Mouse (Mus musculus) intestine, embryonic 15.5 days (tissue): ENCODE data around the gene Nrl. TPM values are rescaled to one million over a fixed set of nuclear protein-coding genes. Genes with fewer than 3 reads are reported as not detected.

Experiments
- ATAC-seq: fragments of 200-750 bp; cut with Nextera tagmentation; 2 replicates; pipeline ENCODE4 v1.8.0; 2017; ENCODE audit warnings: moderate TSS enrichment, moderate library complexity
- H3K27ac ChIP-seq: fragments of 300-500 bp; sonication (generic); 2 replicates; pipeline ENCODE4 v1.5.1; 2015; ENCODE audit warnings: mild to moderate bottlenecking, inconsistent platforms
- H3K27me3 ChIP-seq: fragments of 300-500 bp; sonication (generic); replicated peaks from 2 replicates; pipeline ENCODE4 v1.6.1; 2015; ENCODE audit warnings: inconsistent platforms
- H3K36me3 ChIP-seq: fragments of 300-500 bp; sonication (generic); 2 replicates; pipeline ENCODE4 v1.6.1; 2015; ENCODE audit warnings: inconsistent platforms
- H3K4me1 ChIP-seq: fragments of 300-500 bp; sonication (generic); replicated peaks from 2 replicates; pipeline ENCODE4 v1.6.1; 2015; ENCODE audit warnings: inconsistent platforms
- H3K4me2 ChIP-seq: fragments of 300-500 bp; sonication (generic); replicated peaks from 2 replicates; pipeline ENCODE4 v1.6.1; 2015; ENCODE audit warnings: mild to moderate bottlenecking, inconsistent platforms
- H3K4me3 ChIP-seq: fragments of 300-500 bp; sonication (generic); replicated peaks from 2 replicates; pipeline ENCODE4 v1.5.1; 2015; ENCODE audit warnings: inconsistent platforms
- H3K9ac ChIP-seq: fragments of 300-500 bp; sonication (generic); 2 replicates; pipeline ENCODE4 v1.6.1; 2015; ENCODE audit warnings: inconsistent platforms
- H3K9me3 ChIP-seq: fragments of 300-500 bp; sonication (generic); 2 replicates; pipeline ENCODE4 v1.6.1; 2016; ENCODE audit warnings: inconsistent platforms
- WGBS: fragments of 180-500 bp; shearing (Covaris S2); methylation state at CpG from one replicate; pipeline ENCODE4 v1.1.7; 2015; 5-methylcytosine and 5-hydroxymethylcytosine counted together
- polyA plus RNA-seq: library from polyadenylated mRNA; unstranded; fragments of >200 nt; fragmentation: Nextera tagmentation; extraction: Ambion mirVana; gene quantifications from 2 replicates; pipeline ENCODE4 v1.2.1, GENCODE M21; 2015

Gene Nrl
- polyA plus RNA-seq, 1 experiment from 2014 or later = not detected

GRCm38 (mm10) chr14:55520451-55521361 is 4.1 kb downstream of the Nrl start:
- peak; percentile 68 for ATAC-seq

GRCm38 (mm10) chr14:55519604-55520003 is 5.2 kb downstream of the Nrl start:
- H3K9me3 ChIP-seq = no peaks in the 10 kb centered on the region
- ATAC-seq = no peak
- peaks cover 10% of the 10 kb centered on the region for H3K4me1 ChIP-seq
- H3K27me3 ChIP-seq = peaks cover 35% of the 10 kb centered on the region
- H3K4me2 ChIP-seq = no peak overlapping the region
- H3K36me3 ChIP-seq = no peaks in the 10 kb centered on the region
- H3K4me3 ChIP-seq = no peak overlapping the region
- 63% methylated on average over 4 of the region's 4 CpGs for WGBS
- no peak overlapping the region for H3K27ac ChIP-seq
- no peak overlapping the region for H3K9ac ChIP-seq

More at GRCm38 (mm10) chr14:55520451-55521361, 4.1 kb downstream of the Nrl start:
- peaks cover 10% of the 10 kb centered on the region for H3K4me1 ChIP-seq
- H3K9ac ChIP-seq = peak overlapping the region; percentile 45
- H3K4me3 ChIP-seq = peak overlapping the region; percentile 49
- no peaks in the 10 kb centered on the region for H3K9me3 ChIP-seq
- peak overlapping the region; percentile 98 for H3K4me2 ChIP-seq
- no peak overlapping the region for H3K27ac ChIP-seq
- H3K36me3 ChIP-seq = no peaks in the 10 kb centered on the region
- under 1% methylated on average over 61 of the region's 61 CpGs for WGBS
- peaks cover 35% of the 10 kb centered on the region for H3K27me3 ChIP-seq

- Histone ChIP-seq H3K4me3 (no peak overlapping the region), H3K4me1 (peaks cover 10% of the 10 kb centered on the region), H3K9ac (no peak overlapping the region), H3K27ac (no peak overlapping the region), H3K27me3 (peaks cover 35% of the 10 kb centered on the region), H3K4me2 (no peak overlapping the region), H3K9me3 (no peaks in the 10 kb centered on the region), H3K36me3 (no peaks in the 10 kb centered on the region)
- WGBS = 44% methylated on average over 2 of the region's 2 CpGs
- no peak for ATAC-seq
These were observed 5.9 kb downstream of the Nrl start for GRCm38 (mm10) chr14:55518897-55519296.

- peaks cover 5% of the 10 kb centered on the region for H3K4me1 ChIP-seq
- H3K9me3 ChIP-seq = no peaks in the 10 kb centered on the region
- H3K9ac ChIP-seq = no peak overlapping the region
- WGBS = 92% methylated on average over 4 of the region's 4 CpGs
- H3K36me3 ChIP-seq = no peaks in the 10 kb centered on the region
- no peak overlapping the region for H3K27ac ChIP-seq
- no peak for ATAC-seq
- H3K4me3 ChIP-seq = no peak overlapping the region
- H3K27me3 ChIP-seq = peaks cover 17% of the 10 kb centered on the region
- no peak overlapping the region for H3K4me2 ChIP-seq
These were observed 8.9 kb downstream of the Nrl start for GRCm38 (mm10) chr14:55515846-55516245.

- Histone ChIP-seq H3K27ac (no peak overlapping the region), H3K27me3 (0 out of 2 replicates have a peak, but pooled peaks cover 4% of the 10 kb centered on the region), H3K4me2 (no peak overlapping the region), H3K4me1 (no peaks in the 10 kb centered on the region; the same call in 1 of the 2 replicates), H3K9me3 (no peaks in the 10 kb centered on the region), H3K36me3 (no peaks in the 10 kb centered on the region), H3K4me3 (no peak overlapping the region), H3K9ac (no peak overlapping the region)
- no peak for ATAC-seq
- 57% methylated on average over 10 of the region's 10 CpGs for WGBS
These were observed 10.9 kb downstream of the Nrl start for GRCm38 (mm10) chr14:55513927-55514326.

GRCm38 (mm10) chr14:55511037-55511436 is 13.7 kb downstream of the Nrl start:
- no peak for ATAC-seq
- H3K36me3 ChIP-seq = no peaks in the 10 kb centered on the region
- no peak overlapping the region for H3K4me3 ChIP-seq
- no peaks in the 10 kb centered on the region for H3K9me3 ChIP-seq
- 0 out of 2 replicates have a peak, but pooled peaks cover under 1% of the 10 kb centered on the region for H3K27me3 ChIP-seq
- H3K9ac ChIP-seq = no peak overlapping the region
- no peak overlapping the region for H3K4me2 ChIP-seq
- H3K27ac ChIP-seq = no peak overlapping the region
- no peaks in the 10 kb centered on the region; the same call in 1 of the 2 replicates for H3K4me1 ChIP-seq
- 56% methylated on average over 7 of the region's 7 CpGs for WGBS

- WGBS = 60% methylated on average over 18 of the region's 22 CpGs
- Histone ChIP-seq H3K9me3 (no peaks in the 10 kb centered on the region), H3K27me3 (no peaks in the 10 kb centered on the region), H3K9ac (no peak within 1 kb of the TSS), H3K4me2 (no peak within 1 kb of the TSS), H3K4me1 (no peaks in the 10 kb centered on the region; the same call in 1 of the 2 replicates), H3K36me3 (no peaks in the 10 kb centered on the region), H3K4me3 (no peak within 1 kb of the TSS), H3K27ac (no peak within 1 kb of the TSS)
- no peak for ATAC-seq
These were observed 14.6 kb downstream of the Nrl start, which contains the start of gene Cpne6 for GRCm38 (mm10) chr14:55510125-55510731. Cpne6 (plus strand) TSS chr14:55510445.

- Histone ChIP-seq H3K27me3 (no peaks in the 10 kb centered on the region), H3K4me1 (no peaks in the 10 kb centered on the region; the same call in 1 of the 2 replicates), H3K9me3 (no peaks in the 10 kb centered on the region), H3K4me2 (no peak overlapping the region), H3K36me3 (no peaks in the 10 kb centered on the region), H3K4me3 (no peak overlapping the region), H3K9ac (no peak overlapping the region), H3K27ac (no peak overlapping the region)
- no peak for ATAC-seq
- WGBS = 81% methylated on average over 10 of the region's 10 CpGs
These were observed 15.2 kb downstream of the Nrl start for GRCm38 (mm10) chr14:55509540-55509939.

- no peak overlapping the region for H3K4me2 ChIP-seq
- 47% methylated on average over 7 of the region's 7 CpGs for WGBS
- H3K9me3 ChIP-seq = no peaks in the 10 kb centered on the region
- no peaks in the 10 kb centered on the region; the same call in 1 of the 2 replicates for H3K4me1 ChIP-seq
- no peaks in the 10 kb centered on the region for H3K27me3 ChIP-seq
- no peak overlapping the region for H3K4me3 ChIP-seq
- H3K27ac ChIP-seq = no peak overlapping the region
- ATAC-seq = no peak
- H3K9ac ChIP-seq = no peak overlapping the region
- no peaks in the 10 kb centered on the region for H3K36me3 ChIP-seq
These were observed 17.0 kb downstream of the Nrl start for GRCm38 (mm10) chr14:55507801-55508200.

GRCm38 (mm10) chr14:55505612-55506011 is 19.2 kb downstream of the Nrl start:
- H3K36me3 ChIP-seq = no peaks in the 10 kb centered on the region
- H3K9ac ChIP-seq = no peak overlapping the region

GRCm38 (mm10) chr14:55497449-55497821 is 27.3 kb downstream of the Nrl start:
- Histone ChIP-seq H3K4me2 (no peak overlapping the region), H3K9ac (no peak overlapping the region)
- WGBS = 23% methylated on average over 6 of the region's 6 CpGs

More at GRCm38 (mm10) chr14:55505612-55506011, 19.2 kb downstream of the Nrl start:
- ATAC-seq = no peak
- Histone ChIP-seq H3K4me3 (no peak overlapping the region), H3K27me3 (no peaks in the 10 kb centered on the region), H3K9me3 (no peaks in the 10 kb centered on the region), H3K27ac (no peak overlapping the region), H3K4me1 (no peaks in the 10 kb centered on the region; the same call in 1 of the 2 replicates), H3K4me2 (no peak overlapping the region)
- WGBS = 86% methylated on average over 9 of the region's 9 CpGs

GRCm38 (mm10) chr14:55496761-55497448 is 27.9 kb downstream of the Nrl start:
- no peaks in the 10 kb centered on the region for H3K36me3 ChIP-seq
- WGBS = 69% methylated on average over 16 of the region's 16 CpGs
- H3K4me3 ChIP-seq = no peak overlapping the region

More at GRCm38 (mm10) chr14:55497449-55497821, 27.3 kb downstream of the Nrl start:
- Histone ChIP-seq H3K4me3 (no peak overlapping the region), H3K27me3 (no peaks in the 10 kb centered on the region), H3K9me3 (no peaks in the 10 kb centered on the region), H3K4me1 (0 out of 2 replicates have a peak, but pooled peaks cover 2% of the 10 kb centered on the region), H3K27ac (no peak overlapping the region), H3K36me3 (no peaks in the 10 kb centered on the region)
- ATAC-seq = peak; percentile 64

More at GRCm38 (mm10) chr14:55496761-55497448, 27.9 kb downstream of the Nrl start:
- Histone ChIP-seq H3K27ac (no peak overlapping the region), H3K27me3 (no peaks in the 10 kb centered on the region), H3K4me1 (0 out of 2 replicates have a peak, but pooled peaks cover 2% of the 10 kb centered on the region), H3K9ac (no peak overlapping the region), H3K4me2 (no peak overlapping the region), H3K9me3 (no peaks in the 10 kb centered on the region)
- peak; percentile 56 for ATAC-seq
